Mouse (Mus musculus): ENCODE results near the gene Olfr818.
"Not testable (repeated sequence)": the region's sequence is repeated elsewhere in the genome, so short reads cannot be mapped to it uniquely, and the experiment has no call there.

Gene Olfr818

GRCm38 (mm10) chr10:129949000-129949399 is at the start of gene Olfr818:
Gene Olfr818, minus strand, starts transcription at chr10:129949100.
- no peak for DNase-seq

GRCm38 (mm10) chr10:129984962-129985361 is 36.1 kb upstream of the Olfr818 start, which contains the start of gene Gm10310:
Gene Gm10310, minus strand, starts transcription at chr10:129985062.
- not testable (repeated sequence) for DNase-seq

DNA sequence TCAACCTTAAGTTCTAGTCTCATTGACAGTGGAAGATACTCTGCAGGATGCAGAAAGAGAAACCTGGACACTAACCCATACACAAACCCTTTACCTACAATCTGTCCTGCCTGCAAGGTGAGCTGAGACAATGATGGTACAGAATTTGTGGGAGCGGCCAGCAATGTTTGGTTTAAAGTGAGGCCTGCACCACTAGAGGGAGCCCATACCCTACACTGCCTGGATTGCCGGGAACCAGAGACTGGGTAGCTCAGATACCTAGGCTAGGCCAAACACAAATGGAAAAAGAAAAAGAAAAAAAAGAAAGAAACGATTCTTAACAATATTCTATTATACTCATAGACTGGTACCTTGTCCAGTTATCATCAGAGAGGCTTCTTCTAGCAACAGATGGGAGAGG is 33.0 kb upstream of the Olfr818 start:
- DNase-seq, result not testable (repeated sequence)

DNA sequence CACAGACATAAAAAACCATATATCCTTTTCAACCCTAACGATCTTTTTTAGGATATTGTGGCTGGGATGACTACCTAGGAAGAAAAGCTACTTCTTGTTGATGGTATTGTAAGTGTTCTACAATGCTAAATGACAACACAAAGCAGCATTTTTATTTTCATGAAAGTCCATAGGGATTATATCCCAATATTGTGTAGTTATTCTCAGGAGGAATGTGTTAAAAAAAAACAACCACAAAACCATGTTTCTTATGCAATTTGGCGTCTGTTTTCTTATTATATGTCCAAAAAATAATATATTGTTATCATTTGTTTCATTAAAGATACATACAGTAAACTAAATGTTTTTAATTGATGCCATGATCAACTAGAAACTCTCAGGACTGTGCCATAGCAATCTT is 27.1 kb upstream of the Olfr818 start, which contains the start of gene Olfr247:
Olfr247 (minus strand) TSS at position 101 of the 400 bp plus-strand sequence.
- DNase-seq, result not testable (repeated sequence)

DNA sequence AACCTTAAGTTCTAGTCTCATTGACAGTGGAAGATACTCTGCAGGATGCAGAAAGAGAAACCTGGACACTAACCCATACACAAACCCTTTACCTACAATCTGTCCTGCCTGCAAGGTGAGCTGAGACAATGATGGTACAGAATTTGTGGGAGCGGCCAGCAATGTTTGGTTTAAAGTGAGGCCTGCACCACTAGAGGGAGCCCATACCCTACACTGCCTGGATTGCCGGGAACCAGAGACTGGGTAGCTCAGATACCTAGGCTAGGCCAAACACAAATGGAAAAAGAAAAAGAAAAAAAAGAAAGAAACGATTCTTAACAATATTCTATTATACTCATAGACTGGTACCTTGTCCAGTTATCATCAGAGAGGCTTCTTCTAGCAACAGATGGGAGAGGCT is 24.1 kb upstream of the Olfr818 start:
- DNase-seq, result not testable (repeated sequence)

DNA sequence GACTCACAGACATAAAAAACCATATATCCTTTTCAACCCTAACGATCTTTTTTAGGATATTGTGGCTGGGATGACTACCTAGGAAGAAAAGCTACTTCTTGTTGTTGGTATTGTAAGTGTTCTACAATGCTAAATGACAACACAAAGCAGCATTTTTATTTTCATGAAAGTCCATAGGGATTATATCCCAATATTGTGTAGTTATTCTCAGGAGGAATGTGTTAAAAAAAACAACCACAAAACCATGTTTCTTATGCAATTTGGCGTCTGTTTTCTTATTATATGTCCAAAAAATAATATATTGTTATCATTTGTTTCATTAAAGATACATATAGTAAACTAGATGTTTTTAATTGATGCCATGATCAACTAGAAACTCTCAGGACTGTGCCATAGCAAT is 18.3 kb upstream of the Olfr818 start, which contains the start of gene Olfr819:
Olfr819 (minus strand) TSS at position 101 of the 400 bp plus-strand sequence.
- DNase-seq, result not testable (repeated sequence)

- not testable (repeated sequence) for DNase-seq
Measured at GRCm38 (mm10) chr10:129966232-129966631, 17.3 kb upstream of the Olfr818 start.

- DNase-seq, result no peak
Measured at GRCm38 (mm10) chr10:129915497-129915896, 33.4 kb downstream of the Olfr818 start, which contains the start of gene Olfr816. Gene Olfr816, minus strand, starts transcription at chr10:129915597.

DNA sequence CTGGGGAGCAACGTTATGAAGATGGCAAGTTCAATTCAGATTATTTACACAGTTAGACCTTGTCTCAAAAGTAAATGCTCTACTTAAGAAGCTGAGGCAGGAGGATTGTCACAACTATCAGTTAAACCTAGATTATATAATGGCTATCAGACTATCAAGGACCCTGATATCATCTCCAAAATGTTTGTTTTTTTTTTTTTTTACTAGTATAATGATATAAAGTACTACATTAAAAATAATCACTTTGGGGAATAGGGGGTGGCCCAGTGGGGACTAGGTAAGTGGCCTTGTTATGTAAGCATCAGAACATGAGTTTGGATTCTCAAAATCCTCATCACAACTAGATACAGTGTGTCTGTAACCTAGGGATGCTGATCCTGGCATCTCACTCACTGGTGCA is 43.1 kb downstream of the Olfr818 start, which contains the start of gene Olfr815:
Olfr815 (minus strand) TSS at position 101 of the 400 bp plus-strand sequence.
- not testable (repeated sequence) for DNase-seq

All from kidney, adult 18-20 months (tissue).